In genomic region chr5:115194626-115195221, GRCm38 (mm10) we compare ENCODE assay signal across 9 mouse cellular contexts. TPM values are rescaled to one million over a fixed set of nuclear protein-coding genes. Genes with fewer than 3 reads are reported as not detected.
A peak's percentile ranks its signal among the peaks of the same experiment; 100 is the strongest.
DNase-seq lines count a peak whose midpoint lies in the region; ATAC-seq and TF ChIP-seq lines count a peak whose summit lies in the region.
"Had no signal": no experiment of that assay in that cellular context is flagged by ENCODE, and none has a peak within 500 bp of the region (broad histone marks: within the 10 kb centered on the region; RNA-seq: fewer than 3 reads in every experiment).

No protein-coding gene starts in this region.

- TF ChIP-seq CTCF in heart, postnatal 0 days (IDR thresholded peaks at IDR 0.05; ENCODE audit: low read depth), result no peak

- no peak overlapping the region for H3K27ac ChIP-seq in heart, postnatal 0 days (ENCODE audit: low read depth)
- no peak overlapping the region for H3K27ac ChIP-seq in hindbrain, embryonic 11.5 days (ENCODE audit: low read depth, low read length)
- no peak overlapping the region for H3K27ac ChIP-seq in midbrain, embryonic 13.5 days

- ATAC-seq in heart, postnatal 0 days (ENCODE audit: insufficient read depth, low read depth), result no peak
- ATAC-seq in hindbrain, embryonic 11.5 days (ENCODE audit: low FRiP score), result no peak; the same call in 1 of the 2 replicates
- ATAC-seq in midbrain, embryonic 13.5 days, result peak; percentile 65; the same call in 1 of the 2 replicates

- no peak overlapping the region for H3K9ac ChIP-seq in heart, postnatal 0 days (replicated peaks; ENCODE audit: low read depth, low read length)
- no peak overlapping the region for H3K9ac ChIP-seq in hindbrain, embryonic 11.5 days (ENCODE audit: low read depth, low read length)
- H3K9ac ChIP-seq in midbrain, embryonic 13.5 days (replicated peaks), result no peak overlapping the region

- H3K27me3 ChIP-seq in heart, postnatal 0 days (ENCODE audit: control insufficient read depth, insufficient read depth, low read length), result peaks cover 63% of the 10 kb centered on the region
- H3K27me3 ChIP-seq in hindbrain, embryonic 11.5 days (ENCODE audit: control insufficient read depth, insufficient read depth, low read length), result peaks cover 56% of the 10 kb centered on the region
- H3K27me3 ChIP-seq in midbrain, embryonic 13.5 days, result peaks cover 79% of the 10 kb centered on the region

- peak overlapping the region; percentile 94 for H3K4me2 ChIP-seq in heart, postnatal 0 days (ENCODE audit: low read depth, low read length)
- H3K4me2 ChIP-seq in hindbrain, embryonic 11.5 days (replicated peaks; ENCODE audit: low read depth, low read length), result peak overlapping the region; percentile 100
- H3K4me2 ChIP-seq in midbrain, embryonic 13.5 days (replicated peaks), result peak overlapping the region; percentile 100

- 4% methylated on average over 12 of the region's 12 CpGs for WGBS in heart, postnatal 0 days
- 5% methylated on average over 12 of the region's 12 CpGs for WGBS in hindbrain, embryonic 11.5 days
- 6% methylated on average over 12 of the region's 12 CpGs for WGBS in midbrain, embryonic 13.5 days

- TF ChIP-seq EP300 in heart, postnatal 0 days (IDR thresholded peaks at IDR 0.05; ENCODE audit: low read depth), result no peak

- H3K4me3 ChIP-seq in heart, postnatal 0 days (ENCODE audit: low read depth, low read length), result peak overlapping the region; percentile 60
- peak overlapping the region; percentile 59 for H3K4me3 ChIP-seq in hindbrain, embryonic 11.5 days (ENCODE audit: low read depth, low read length)
- H3K4me3 ChIP-seq in midbrain, embryonic 13.5 days (replicated peaks), result peak overlapping the region; percentile 55

- H3K36me3 ChIP-seq in heart, postnatal 0 days (replicated peaks; ENCODE audit: control insufficient read depth, insufficient read depth, low read length), result no peaks in the 10 kb centered on the region
- H3K36me3 ChIP-seq in hindbrain, embryonic 11.5 days (ENCODE audit: control insufficient read depth, insufficient read depth, low read length), result no peaks in the 10 kb centered on the region
- H3K36me3 ChIP-seq in midbrain, embryonic 13.5 days, result no peaks in the 10 kb centered on the region

- peaks cover 10% of the 10 kb centered on the region for H3K4me1 ChIP-seq in heart, postnatal 0 days (ENCODE audit: control insufficient read depth, insufficient read depth)
- H3K4me1 ChIP-seq in hindbrain, embryonic 11.5 days (replicated peaks; ENCODE audit: control insufficient read depth, insufficient read depth, low read length), result peaks cover 13% of the 10 kb centered on the region; the same call in 1 of the 2 replicates
- H3K4me1 ChIP-seq in midbrain, embryonic 13.5 days (replicated peaks), result peaks cover 33% of the 10 kb centered on the region

- no peaks in the 10 kb centered on the region for H3K9me3 ChIP-seq in heart, postnatal 0 days (replicated peaks; ENCODE audit: control insufficient read depth, low read length)
- H3K9me3 ChIP-seq in hindbrain, embryonic 11.5 days (ENCODE audit: control insufficient read depth, low read length), result no peaks in the 10 kb centered on the region
- H3K9me3 ChIP-seq in midbrain, embryonic 13.5 days, result no peaks in the 10 kb centered on the region

- DNase-seq in heart, postnatal 0 days (ENCODE audit: low spot score), result no peak
- no peak for DNase-seq in heart, adult 9 months (ENCODE audit: low spot score in 2 of 2)
- peak; percentile 64 for DNase-seq in cerebellum, adult 8-10 months
- DNase-seq in hindbrain, embryonic 11.5 days (ENCODE audit: low spot score), result no peak
- DNase-seq in embryo, embryonic 11 days, result no peak
- no peak for DNase-seq in spleen, adult 12 weeks (ENCODE audit: low spot score)
- DNase-seq in c-Kit-positive CD71-positive TER-119-positive erythroid progenitor cells, embryonic 14.5 days (ENCODE audit: low spot score), result no peak

RNA-seq across cellular contexts. Expression of gene Cabp1, which starts 0.5 kb away (rescaled TPM):
- 0.39 and 4.1 TPM in 2 replicates for total RNA-seq in heart, postnatal 0 days (2014; rRNA removed; ENCODE audit: low replicate concordance)
- polyA plus RNA-seq in heart, postnatal 0 days (2015; fragmentation: Nextera tagmentation; extraction: Ambion mirVana), result 0.78 and 0.96 TPM in 2 replicates
- polyA plus RNA-seq in hindbrain, embryonic 11.5 days (2014; fragmentation: Nextera tagmentation; extraction: Ambion mirVana), result 5.0 and 7.6 TPM in 2 replicates
- polyA plus RNA-seq in midbrain, embryonic 13.5 days (2015; fragmentation: Nextera tagmentation; extraction: Ambion mirVana), result 2.0 and 2.7 TPM in 2 replicates
- total RNA-seq: neutrophil, adult 5-6 weeks had no signal

RNA-seq across cellular contexts. Expression of gene Mlec, which starts 36.7 kb away (rescaled TPM):
- total RNA-seq in heart, postnatal 0 days (2014; rRNA removed; ENCODE audit: low replicate concordance), result 68.4 and 74.8 TPM in 2 replicates
- 20.4 and 21.1 TPM in 2 replicates for polyA plus RNA-seq in heart, postnatal 0 days (2015; fragmentation: Nextera tagmentation; extraction: Ambion mirVana)
- 41.2 and 44.1 TPM in 2 replicates for polyA plus RNA-seq in hindbrain, embryonic 11.5 days (2014; fragmentation: Nextera tagmentation; extraction: Ambion mirVana)
- polyA plus RNA-seq in midbrain, embryonic 13.5 days (2015; fragmentation: Nextera tagmentation; extraction: Ambion mirVana), result 21.1 and 25.3 TPM in 2 replicates

RNA-seq across cellular contexts. Expression of gene Pop5, which starts 40.9 kb away (rescaled TPM):
- 41.1 and 71.6 TPM in 2 replicates for total RNA-seq in heart, postnatal 0 days (2014; rRNA removed; ENCODE audit: low replicate concordance)
- polyA plus RNA-seq in heart, postnatal 0 days (2015; fragmentation: Nextera tagmentation; extraction: Ambion mirVana), result 57.9 and 65.9 TPM in 2 replicates
- 104 and 106 TPM in 2 replicates for polyA plus RNA-seq in hindbrain, embryonic 11.5 days (2014; fragmentation: Nextera tagmentation; extraction: Ambion mirVana)
- 87.7 and 110 TPM in 2 replicates for polyA plus RNA-seq in midbrain, embryonic 13.5 days (2015; fragmentation: Nextera tagmentation; extraction: Ambion mirVana)

RNA-seq across cellular contexts. Expression of gene Unc119b, which starts 59.9 kb away (rescaled TPM):
- 17.0 and 25.9 TPM in 2 replicates for total RNA-seq in heart, postnatal 0 days (2014; rRNA removed; ENCODE audit: low replicate concordance)
- polyA plus RNA-seq in heart, postnatal 0 days (2015; fragmentation: Nextera tagmentation; extraction: Ambion mirVana), result 10.6 and 11.7 TPM in 2 replicates
- polyA plus RNA-seq in hindbrain, embryonic 11.5 days (2014; fragmentation: Nextera tagmentation; extraction: Ambion mirVana), result 46.8 and 57.2 TPM in 2 replicates
- 37.4 and 43.4 TPM in 2 replicates for polyA plus RNA-seq in midbrain, embryonic 13.5 days (2015; fragmentation: Nextera tagmentation; extraction: Ambion mirVana)
